Mouse (Mus musculus): ENCODE data around the gene Pou2f2. TPM values are rescaled to one million over a fixed set of nuclear protein-coding genes. Genes with fewer than 3 reads are reported as not detected.

Pou2f2 gene
- total and polyA plus RNA-seq, 2 experiments: 0.37 to 1.2 TPM

DNA sequence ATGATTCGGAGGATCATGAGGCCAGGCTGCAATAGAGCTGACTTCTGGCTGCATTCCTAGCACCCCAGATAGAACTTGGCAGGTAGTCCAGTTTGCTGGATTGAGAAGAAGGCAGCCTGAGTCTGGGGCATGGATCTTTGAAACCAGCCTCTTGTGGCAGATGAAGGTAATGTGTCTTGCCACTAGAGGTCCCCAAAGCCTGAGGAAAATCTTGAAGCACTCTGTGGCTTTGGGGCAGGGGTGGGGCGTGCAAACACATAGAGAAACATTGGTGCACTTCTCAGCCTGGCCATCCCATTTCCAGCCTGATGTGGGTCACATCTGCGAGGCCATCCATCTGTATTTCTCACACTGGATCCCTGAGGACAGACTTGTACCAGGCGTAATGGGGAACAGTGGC lies 97.0 kb downstream of the Pou2f2 start:
- TF ChIP-seq CTCF (IDR thresholded peaks at IDR 0.05; ENCODE audit: low read depth, low read length): peak; percentile 34
- TF ChIP-seq POLR2A (IDR thresholded peaks at IDR 0.05; ENCODE audit: extremely low read depth, insufficient read depth, low read length): no peak
- H3K79me2 ChIP-seq (ENCODE audit: control insufficient read depth, insufficient read depth, low read length): peaks cover 11% of the 10 kb centered on the region; the same call in 1 of the 2 replicates
- DNase-seq (ENCODE audit: extremely low read depth, low read depth, low spot score): peak; percentile 37
- H3K27me3 ChIP-seq (ENCODE audit: control insufficient read depth, insufficient read depth, low read length): no peaks in the 10 kb centered on the region
- WGBS: 90% methylated on average over 4 of the region's 4 CpGs
- peaks cover 5% of the 10 kb centered on the region for H3K4me1 ChIP-seq (ENCODE audit: control insufficient read depth, insufficient read depth, low read length)
- H3K27ac ChIP-seq (replicated peaks; ENCODE audit: insufficient read depth, low read depth, low read length): no peak overlapping the region
- H3K36me3 ChIP-seq (ENCODE audit: control insufficient read depth, insufficient read depth, low read length): peaks cover 22% of the 10 kb centered on the region
- H3K4me3 ChIP-seq (ENCODE audit: insufficient read depth, low read depth, low read length): no peak overlapping the region
- H3K9ac ChIP-seq (ENCODE audit: low read depth, low read length): no peak overlapping the region

DNA sequence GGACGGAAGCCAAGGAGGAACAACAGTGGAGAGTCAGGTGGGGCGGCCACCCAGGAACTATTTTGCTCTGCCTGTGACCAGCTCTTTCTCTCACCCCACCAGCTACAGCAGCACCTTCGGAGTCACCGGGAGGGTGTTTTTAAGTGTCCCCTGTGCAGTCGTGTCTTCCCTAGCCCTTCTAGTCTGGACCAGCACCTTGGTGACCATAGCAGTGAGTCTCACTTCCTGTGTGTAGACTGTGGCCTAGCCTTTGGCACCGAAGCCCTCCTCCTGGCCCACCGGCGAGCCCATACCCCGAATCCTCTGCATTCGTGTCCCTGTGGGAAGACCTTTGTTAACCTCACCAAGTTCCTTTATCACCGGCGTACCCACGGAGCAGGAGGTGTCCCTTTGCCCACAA lies 99.1 kb downstream of the Pou2f2 start:
- DNase-seq (ENCODE audit: extremely low read depth, low read depth, low spot score): no peak
- peaks cover 10% of the 10 kb centered on the region for H3K4me1 ChIP-seq (ENCODE audit: control insufficient read depth, insufficient read depth, low read length)
- H3K27me3 ChIP-seq (ENCODE audit: control insufficient read depth, insufficient read depth, low read length): no peaks in the 10 kb centered on the region
- H3K4me3 ChIP-seq (ENCODE audit: insufficient read depth, low read depth, low read length): no peak overlapping the region
- no peak for TF ChIP-seq POLR2A (IDR thresholded peaks at IDR 0.05; ENCODE audit: extremely low read depth, insufficient read depth, low read length)
- TF ChIP-seq CTCF (IDR thresholded peaks at IDR 0.05; ENCODE audit: low read depth, low read length): no peak
- H3K36me3 ChIP-seq (ENCODE audit: control insufficient read depth, insufficient read depth, low read length): peaks cover 22% of the 10 kb centered on the region
- H3K79me2 ChIP-seq (ENCODE audit: control insufficient read depth, insufficient read depth, low read length): peaks cover 15% of the 10 kb centered on the region; the same call in 1 of the 2 replicates
- no peak overlapping the region for H3K27ac ChIP-seq (replicated peaks; ENCODE audit: insufficient read depth, low read depth, low read length)
- H3K9ac ChIP-seq (ENCODE audit: low read depth, low read length): no peak overlapping the region
- WGBS: 95% methylated on average over 13 of the region's 13 CpGs

DNA sequence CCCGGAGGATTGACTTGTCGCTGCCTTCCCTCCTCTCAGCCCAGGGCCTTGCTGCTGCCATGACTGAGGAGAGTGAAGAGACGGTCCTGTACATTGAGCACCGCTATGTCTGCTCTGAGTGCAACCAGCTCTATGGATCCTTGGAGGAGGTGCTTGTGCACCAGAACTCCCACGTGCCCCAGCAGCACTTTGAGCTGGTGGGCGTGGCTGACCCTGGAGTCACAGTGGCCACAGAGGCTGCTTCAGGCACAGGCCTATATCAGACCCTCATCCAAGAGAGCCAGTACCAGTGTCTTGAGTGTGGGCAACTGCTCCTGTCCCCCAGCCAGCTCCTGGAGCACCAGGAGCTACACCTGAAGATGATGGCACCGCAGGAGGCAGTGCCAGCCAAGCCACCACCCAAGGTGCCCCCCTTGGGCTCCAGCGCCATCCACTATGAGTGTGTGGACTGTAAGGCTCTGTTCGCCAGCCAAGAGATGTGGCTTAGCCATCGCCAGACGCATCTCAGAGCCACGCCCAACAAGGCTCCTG lies 100.0 kb downstream of the Pou2f2 start:
- H3K79me2 ChIP-seq (ENCODE audit: control insufficient read depth, insufficient read depth, low read length): peaks cover 15% of the 10 kb centered on the region; the same call in 1 of the 2 replicates
- no peak for TF ChIP-seq POLR2A (IDR thresholded peaks at IDR 0.05; ENCODE audit: extremely low read depth, insufficient read depth, low read length)
- no peak for TF ChIP-seq CTCF (IDR thresholded peaks at IDR 0.05; ENCODE audit: low read depth, low read length)
- DNase-seq (ENCODE audit: extremely low read depth, low read depth, low spot score): peak; percentile 22
- peaks cover 22% of the 10 kb centered on the region for H3K36me3 ChIP-seq (ENCODE audit: control insufficient read depth, insufficient read depth, low read length)
- no peak overlapping the region for H3K27ac ChIP-seq (replicated peaks; ENCODE audit: insufficient read depth, low read depth, low read length)
- peaks cover 7% of the 10 kb centered on the region for H3K4me1 ChIP-seq (ENCODE audit: control insufficient read depth, insufficient read depth, low read length)
- WGBS: 83% methylated on average over 12 of the region's 12 CpGs
- no peak overlapping the region for H3K9ac ChIP-seq (ENCODE audit: low read depth, low read length)
- H3K4me3 ChIP-seq (ENCODE audit: insufficient read depth, low read depth, low read length): no peak overlapping the region
- no peaks in the 10 kb centered on the region for H3K27me3 ChIP-seq (ENCODE audit: control insufficient read depth, insufficient read depth, low read length)

DNA sequence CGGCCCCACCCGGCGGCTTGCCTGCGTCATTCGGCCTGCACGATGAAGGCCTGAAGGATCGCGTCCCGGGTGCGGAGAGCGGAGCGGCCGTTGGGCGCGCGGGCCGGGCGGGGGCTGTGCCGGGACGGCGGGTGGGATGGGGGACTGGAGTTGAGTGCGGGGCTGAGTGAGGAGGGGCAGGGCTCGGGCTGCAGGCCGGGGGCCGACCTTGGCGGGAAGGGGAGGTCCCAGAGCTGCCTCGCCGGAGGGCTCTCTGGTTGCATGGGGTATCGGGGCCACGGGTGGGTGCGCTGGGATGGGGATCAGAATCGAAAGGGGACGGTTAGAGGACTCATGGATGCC lies 102.1 kb downstream of the Pou2f2 start:
- H3K4me3 ChIP-seq (ENCODE audit: insufficient read depth, low read depth, low read length): peak overlapping the region; percentile 88
- no peak for DNase-seq (ENCODE audit: extremely low read depth, low read depth, low spot score)
- H3K79me2 ChIP-seq (ENCODE audit: control insufficient read depth, insufficient read depth, low read length): peaks cover 15% of the 10 kb centered on the region; the same call in 1 of the 2 replicates
- TF ChIP-seq POLR2A (IDR thresholded peaks at IDR 0.05; ENCODE audit: extremely low read depth, insufficient read depth, low read length) (no peak), CTCF (IDR thresholded peaks at IDR 0.05; ENCODE audit: low read depth, low read length) (no peak)
- WGBS: 2% methylated on average over 33 of the region's 33 CpGs
- H3K9ac ChIP-seq (ENCODE audit: low read depth, low read length): peak overlapping the region; percentile 89
- peaks cover 7% of the 10 kb centered on the region for H3K4me1 ChIP-seq (ENCODE audit: control insufficient read depth, insufficient read depth, low read length)
- peaks cover 17% of the 10 kb centered on the region for H3K36me3 ChIP-seq (ENCODE audit: control insufficient read depth, insufficient read depth, low read length)
- H3K27me3 ChIP-seq (ENCODE audit: control insufficient read depth, insufficient read depth, low read length): 0 out of 2 replicates have a peak, but pooled peaks cover 3% of the 10 kb centered on the region
- peak overlapping the region; percentile 61 for H3K27ac ChIP-seq (replicated peaks; ENCODE audit: insufficient read depth, low read depth, low read length)

DNA sequence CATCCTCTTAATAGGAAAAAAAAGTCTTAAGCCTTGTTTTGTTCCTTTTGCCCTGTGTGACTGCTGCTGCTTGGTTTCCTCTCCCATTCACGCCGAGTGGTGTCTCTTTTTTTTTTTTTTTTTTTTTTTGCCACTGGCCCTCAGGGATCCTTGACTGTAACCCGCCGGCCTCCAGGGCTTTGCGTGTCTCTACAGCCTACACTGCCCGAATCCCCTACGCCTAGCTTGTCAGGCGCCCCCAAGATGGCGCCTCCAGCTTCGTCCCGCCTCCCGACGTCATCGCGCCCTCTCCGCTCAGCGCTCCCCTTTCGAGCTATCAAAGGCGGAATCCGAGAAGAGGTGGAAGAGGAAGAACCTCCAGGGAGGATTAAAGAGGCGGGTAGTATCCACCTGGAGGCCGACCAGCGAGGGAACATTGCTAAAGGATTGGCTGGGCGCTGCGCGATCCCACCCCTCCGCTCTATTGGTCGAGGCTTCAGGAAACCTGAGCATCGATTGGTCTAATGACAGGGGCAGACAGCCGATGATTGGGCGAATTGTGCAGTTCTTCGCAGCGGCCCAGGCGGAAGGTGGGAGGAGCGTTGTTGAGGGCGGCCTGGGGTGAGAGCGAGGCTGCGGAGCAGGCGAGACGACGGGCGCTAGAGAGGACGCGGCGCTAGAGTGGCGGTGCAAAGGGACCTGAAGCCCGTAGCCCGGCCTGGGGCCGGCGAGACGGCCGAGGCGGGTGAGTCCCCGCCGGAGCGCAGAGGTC lies 102.7 kb downstream of the Pou2f2 start:
- TF ChIP-seq POLR2A (IDR thresholded peaks at IDR 0.05; ENCODE audit: extremely low read depth, insufficient read depth, low read length) (peak; percentile 90), CTCF (IDR thresholded peaks at IDR 0.05; ENCODE audit: low read depth, low read length) (no peak)
- H3K4me3 ChIP-seq (ENCODE audit: insufficient read depth, low read depth, low read length): peak overlapping the region; percentile 88
- peak overlapping the region; percentile 90 for H3K27ac ChIP-seq (replicated peaks; ENCODE audit: insufficient read depth, low read depth, low read length)
- H3K4me1 ChIP-seq (ENCODE audit: control insufficient read depth, insufficient read depth, low read length): peaks cover 7% of the 10 kb centered on the region
- 0 out of 2 replicates have a peak, but pooled peaks cover 3% of the 10 kb centered on the region for H3K27me3 ChIP-seq (ENCODE audit: control insufficient read depth, insufficient read depth, low read length)
- DNase-seq (ENCODE audit: extremely low read depth, low read depth, low spot score): peak; percentile 98
- peaks cover 15% of the 10 kb centered on the region; the same call in 1 of the 2 replicates for H3K79me2 ChIP-seq (ENCODE audit: control insufficient read depth, insufficient read depth, low read length)
- peak overlapping the region; percentile 89 for H3K9ac ChIP-seq (ENCODE audit: low read depth, low read length)
- H3K36me3 ChIP-seq (ENCODE audit: control insufficient read depth, insufficient read depth, low read length): peaks cover 12% of the 10 kb centered on the region
- under 1% methylated on average over 56 of the region's 56 CpGs for WGBS

DNA sequence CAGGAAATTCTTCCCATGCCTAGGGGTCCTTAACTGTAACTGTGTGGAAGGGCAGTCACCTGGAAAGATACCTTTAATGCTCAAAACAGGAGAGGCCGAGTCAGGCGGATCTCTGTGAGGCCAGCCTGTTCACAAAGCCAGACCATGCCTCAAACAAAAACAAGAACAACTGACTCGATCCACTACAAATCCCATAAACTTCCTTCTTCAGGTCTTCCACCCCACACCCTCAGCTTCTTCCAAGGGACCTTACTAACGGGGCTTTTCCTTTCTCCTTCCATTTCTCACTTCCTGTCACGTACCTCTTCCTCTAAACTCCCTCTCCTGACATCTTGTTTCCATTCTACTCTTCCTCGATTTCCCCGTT lies 103.2 kb downstream of the Pou2f2 start:
- TF ChIP-seq POLR2A (IDR thresholded peaks at IDR 0.05; ENCODE audit: extremely low read depth, insufficient read depth, low read length): no peak
- peaks cover 9% of the 10 kb centered on the region for H3K36me3 ChIP-seq (ENCODE audit: control insufficient read depth, insufficient read depth, low read length)
- no peak for DNase-seq (ENCODE audit: extremely low read depth, low read depth, low spot score)
- peak overlapping the region; percentile 55 for H3K4me3 ChIP-seq (ENCODE audit: insufficient read depth, low read depth, low read length)
- peaks cover 7% of the 10 kb centered on the region for H3K4me1 ChIP-seq (ENCODE audit: control insufficient read depth, insufficient read depth, low read length)
- peak overlapping the region; percentile 73 for H3K9ac ChIP-seq (ENCODE audit: low read depth, low read length)
- H3K79me2 ChIP-seq (ENCODE audit: control insufficient read depth, insufficient read depth, low read length): peaks cover 15% of the 10 kb centered on the region; the same call in 1 of the 2 replicates
- peak overlapping the region; percentile 90 for H3K27ac ChIP-seq (replicated peaks; ENCODE audit: insufficient read depth, low read depth, low read length)
- 17% methylated on average over 7 of the region's 7 CpGs for WGBS
- 0 out of 2 replicates have a peak, but pooled peaks cover 3% of the 10 kb centered on the region for H3K27me3 ChIP-seq (ENCODE audit: control insufficient read depth, insufficient read depth, low read length)

Data from liver, adult 2 months (tissue).